Mouse (Mus musculus) brain, embryonic 14.5 days (tissue): ENCODE results near the gene Car14.

Experiments used
- CTCF ChIP-seq: fragments of 200-500 bp; IDR thresholded peaks from 2 replicates; pipeline ENCODE4 v1.5.1; 2012; ENCODE audit warnings: inconsistent platforms, mild to moderate bottlenecking, moderate library complexity, borderline replicate concordance; ENCODE audit not compliant: insufficient read depth, insufficient read length; ENCODE audit errors: extremely low read depth
- POLR2A ChIP-seq: fragments of 200-500 bp; IDR thresholded peaks from 2 replicates; pipeline ENCODE4 v1.6.1; 2012; ENCODE audit warnings: mild to moderate bottlenecking, inconsistent platforms, borderline replicate concordance; ENCODE audit not compliant: poor library complexity, insufficient read depth, insufficient read length, severe bottlenecking; ENCODE audit errors: extremely low read depth

- TF ChIP-seq POLR2A (no peak), CTCF (no peak)
These were observed 49.0 kb upstream of the Car14 start for GRCm38 (mm10) chr3:95953522-95953921.
